In genomic region chr1:192069971-192070591, GRCm38 (mm10) we compare ENCODE assay signal across 8 mouse cellular contexts. TPM values are rescaled to one million over a fixed set of nuclear protein-coding genes. Genes with fewer than 3 reads are reported as not detected.
A peak's percentile ranks its signal among the peaks of the same experiment; 100 is the strongest.
DNase-seq lines count a peak whose midpoint lies in the region; ATAC-seq lines count a peak whose summit lies in the region.

No protein-coding gene starts in this region.

- no peak overlapping the region for H3K27ac ChIP-seq in midbrain, embryonic 14.5 days (replicated peaks; ENCODE audit: low read depth, low read length)

- no peak for ATAC-seq in midbrain, embryonic 14.5 days (ENCODE audit: low FRiP score, low TSS enrichment)

- no peaks in the 10 kb centered on the region for H3K9me3 ChIP-seq in midbrain, embryonic 14.5 days (ENCODE audit: control insufficient read depth, low read length)

- H3K4me3 ChIP-seq in midbrain, embryonic 14.5 days (replicated peaks; ENCODE audit: low read depth, low read length): no peak overlapping the region

- WGBS in midbrain, embryonic 14.5 days: 63% methylated on average over 13 of the region's 13 CpGs

- no peak overlapping the region for H3K4me2 ChIP-seq in midbrain, embryonic 14.5 days (ENCODE audit: low read length)

- H3K9ac ChIP-seq in midbrain, embryonic 14.5 days (replicated peaks; ENCODE audit: low read length): no peak overlapping the region

- peak; percentile 64 to 73 for DNase-seq in heart, adult 18-20 months
- no peak for DNase-seq in heart, postnatal 25 days (ENCODE audit: low spot score)
- DNase-seq in MN1 (ENCODE audit: low spot score): peak; percentile 85
- DNase-seq in forelimb bud, embryonic 11.5 days (ENCODE audit: low read depth, low spot score): peak; percentile 61
- peak; percentile 70 to 76 for DNase-seq in kidney, adult 8-10 months
- peak; percentile 44 to 73 for DNase-seq in lung, postnatal 4 days
- DNase-seq in thymus, postnatal 10 days (ENCODE audit: low spot score in 2 of 2): no peak
- no peak for DNase-seq in midbrain, embryonic 14.5 days

- intact Hi-C loops in heart, postnatal 25 days (cut with DNase I): no loop called here

- H3K36me3 ChIP-seq in midbrain, embryonic 14.5 days (ENCODE audit: control insufficient read depth, insufficient read depth, low read length): no peaks in the 10 kb centered on the region

- H3K4me1 ChIP-seq in midbrain, embryonic 14.5 days (ENCODE audit: control insufficient read depth, insufficient read depth, low read length): no peaks in the 10 kb centered on the region

- no peaks in the 10 kb centered on the region for H3K27me3 ChIP-seq in midbrain, embryonic 14.5 days (ENCODE audit: control insufficient read depth, insufficient read depth, low read length)

RNA-seq across cellular contexts. Expression of gene Traf5, which starts 22.3 kb away (rescaled TPM):
- 1 to 10 TPM; 5.7 to 6.9 TPM for total RNA-seq in heart, adult 18-20 months (2021)
- 1 to 10 TPM; 7.0 to 7.5 TPM for total RNA-seq in heart, postnatal 25 days (2021)
- 0.90 and 2.4 TPM in 2 replicates for polyA plus RNA-seq in midbrain, embryonic 14.5 days (2014; fragmentation: Nextera tagmentation; extraction: Ambion mirVana)

Comparison
In these comparisons a context has a peak if more than half of its experiments do, and no peak if none do; other contexts are left out.
1. DNase-seq: peak in heart, adult 18-20 months (2 of 2), MN1 (single experiment), forelimb bud, embryonic 11.5 days (single experiment), kidney, adult 8-10 months (2 of 2) and lung, postnatal 4 days (2 of 2); none in heart, postnatal 25 days (single experiment), thymus, postnatal 10 days (0 of 2) and midbrain, embryonic 14.5 days (single experiment).